ENCODE assay signal across 16 mouse cellular contexts in the genomic region with DNA sequence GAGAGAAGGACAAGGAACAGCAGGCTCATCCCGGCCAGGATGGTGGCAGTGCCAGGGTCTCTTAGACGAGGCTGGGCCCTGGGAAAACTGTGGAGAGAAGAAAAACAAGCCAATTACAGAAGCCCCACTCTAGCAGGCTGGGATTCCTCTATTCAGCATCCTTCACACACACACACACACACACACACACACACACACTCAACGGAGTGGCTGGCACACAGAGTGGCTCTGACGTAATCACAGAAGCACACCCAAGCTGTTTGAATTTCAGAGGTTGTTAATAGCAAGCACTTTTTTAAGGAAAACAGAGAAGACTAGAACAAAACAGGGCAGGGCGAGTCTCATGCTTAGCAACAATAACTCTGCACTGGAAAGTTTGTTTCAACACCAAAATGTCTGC. TPM values are rescaled to one million over a fixed set of nuclear protein-coding genes. Genes with fewer than 3 reads are reported as not detected.
DNase-seq lines count a peak whose midpoint lies in the region; ATAC-seq and TF ChIP-seq lines count a peak whose summit lies in the region.
"Had no signal": no experiment of that assay in that cellular context is flagged by ENCODE, and none has a peak within 500 bp of the region (broad histone marks: within the 10 kb centered on the region; RNA-seq: fewer than 3 reads in every experiment).

No protein-coding gene starts in this region.

- no peaks in the 10 kb centered on the region for H3K27me3 ChIP-seq in midbrain, embryonic 13.5 days
- H3K27me3 ChIP-seq in midbrain, embryonic 16.5 days (ENCODE audit: control insufficient read depth, insufficient read depth, low read depth, low read length), result no peaks in the 10 kb centered on the region
- H3K27me3 ChIP-seq: embryonic facial prominence, embryonic 15.5 days; limb, embryonic 13.5 days; neural tube, embryonic 12.5 days had no signal

- no peak overlapping the region for H3K4me3 ChIP-seq in layer of hippocampus, adult 2 months
- no peak overlapping the region for H3K4me3 ChIP-seq in midbrain, embryonic 13.5 days (replicated peaks)
- no peak overlapping the region for H3K4me3 ChIP-seq in midbrain, embryonic 16.5 days (ENCODE audit: low read depth, low read length)
- H3K4me3 ChIP-seq: embryonic facial prominence, embryonic 15.5 days; hindbrain, embryonic 10.5 days; limb, embryonic 13.5 days; neural tube, embryonic 12.5 days had no signal

- no peak overlapping the region for H3K4me2 ChIP-seq in midbrain, embryonic 13.5 days (replicated peaks)
- no peak overlapping the region for H3K4me2 ChIP-seq in midbrain, embryonic 16.5 days (ENCODE audit: low read length)
- H3K4me2 ChIP-seq: embryonic facial prominence, embryonic 15.5 days; limb, embryonic 13.5 days; neural tube, embryonic 12.5 days had no signal

- H3K27ac ChIP-seq in layer of hippocampus, adult 2 months, result no peak overlapping the region
- no peak overlapping the region for H3K27ac ChIP-seq in midbrain, embryonic 13.5 days
- H3K27ac ChIP-seq in midbrain, embryonic 16.5 days (ENCODE audit: low read length), result no peak overlapping the region
- H3K27ac ChIP-seq: embryonic facial prominence, embryonic 15.5 days; hindbrain, embryonic 10.5 days; limb, embryonic 13.5 days; liver, embryonic 14.5 days; neural tube, embryonic 12.5 days had no signal

- TF ChIP-seq CTCF in layer of hippocampus, adult 2 months (conservative IDR thresholded peaks at IDR 0.05), result no peak

- no peaks in the 10 kb centered on the region for H3K9me3 ChIP-seq in midbrain, embryonic 13.5 days
- H3K9me3 ChIP-seq in midbrain, embryonic 16.5 days (replicated peaks; ENCODE audit: control insufficient read depth, low read length, poor library complexity, severe bottlenecking), result no peaks in the 10 kb centered on the region
- H3K9me3 ChIP-seq: embryonic facial prominence, embryonic 15.5 days; hindbrain, embryonic 10.5 days; limb, embryonic 13.5 days; neural tube, embryonic 12.5 days had no signal

- 80% methylated on average over 5 of the region's 5 CpGs for WGBS in midbrain, embryonic 13.5 days
- 77% methylated on average over 5 of the region's 5 CpGs for WGBS in midbrain, embryonic 16.5 days

- H3K9ac ChIP-seq in midbrain, embryonic 13.5 days (replicated peaks), result no peak overlapping the region
- no peak overlapping the region for H3K9ac ChIP-seq in midbrain, embryonic 16.5 days (ENCODE audit: low read depth, low read length)
- H3K9ac ChIP-seq: embryonic facial prominence, embryonic 15.5 days; limb, embryonic 13.5 days; liver, embryonic 14.5 days; neural tube, embryonic 12.5 days had no signal

- H3K4me1 ChIP-seq in midbrain, embryonic 13.5 days (replicated peaks), result 0 out of 2 replicates have a peak, but pooled peaks cover 4% of the 10 kb centered on the region
- no peaks in the 10 kb centered on the region for H3K4me1 ChIP-seq in midbrain, embryonic 16.5 days (ENCODE audit: control insufficient read depth, insufficient read depth, low read length)
- H3K4me1 ChIP-seq: limb, embryonic 13.5 days; neural tube, embryonic 12.5 days had no signal

- DNase-seq in right cerebral cortex, adult 2 months (ENCODE audit: low spot score in 2 of 2), result peak; percentile 38 to 53
- DNase-seq in right cerebral cortex, adult 18-20 months, result no peak
- peak; percentile 59 to 69 for DNase-seq in layer of hippocampus, adult 2 months (ENCODE audit: low spot score in 2 of 2)
- peak; percentile 72 to 80 for DNase-seq in right cerebral cortex, postnatal 10 days (ENCODE audit: low spot score in 2 of 2)
- no peak for DNase-seq in kidney, adult 9 months
- DNase-seq: cerebellum, postnatal 10 days; embryo, embryonic 11 days; thymus, adult 2 months had no signal

- no peaks in the 10 kb centered on the region for H3K36me3 ChIP-seq in midbrain, embryonic 13.5 days
- H3K36me3 ChIP-seq in midbrain, embryonic 16.5 days (ENCODE audit: control insufficient read depth, insufficient read depth, low read length), result no peaks in the 10 kb centered on the region
- H3K36me3 ChIP-seq: embryonic facial prominence, embryonic 15.5 days; hindbrain, embryonic 10.5 days; limb, embryonic 13.5 days; neural tube, embryonic 12.5 days had no signal

- ATAC-seq in midbrain, embryonic 13.5 days, result no peak
- no peak for ATAC-seq in midbrain, embryonic 16.5 days

RNA-seq across cellular contexts. Expression of a gene that starts 7.4 kb away (rescaled TPM):
- 1 to 10 TPM; 2.5 to 3.4 TPM for total RNA-seq in layer of hippocampus, adult 2 months (2021)
- 0.84 and 1.7 TPM in 2 replicates for polyA plus RNA-seq in midbrain, embryonic 13.5 days (2015; fragmentation: Nextera tagmentation; extraction: Ambion mirVana)
- polyA plus RNA-seq in midbrain, embryonic 16.5 days (2015; fragmentation: Nextera tagmentation; extraction: Ambion mirVana), result 1.3 and 2.3 TPM in 2 replicates
- total RNA-seq: megakaryocyte, adult 5-6 weeks had no signal

RNA-seq across cellular contexts. Expression of a gene that starts 25.4 kb away (rescaled TPM):
- 100 to 1,000 TPM; 170 TPM for total RNA-seq in layer of hippocampus, adult 2 months (2021)
- polyA plus RNA-seq in midbrain, embryonic 13.5 days (2015; fragmentation: Nextera tagmentation; extraction: Ambion mirVana), result 46.4 and 50.7 TPM in 2 replicates
- polyA plus RNA-seq in midbrain, embryonic 16.5 days (2015; fragmentation: Nextera tagmentation; extraction: Ambion mirVana), result 132 and 236 TPM in 2 replicates

Comparison
In these comparisons a context has a peak if more than half of its experiments do, and no peak if none do; other contexts are left out.
1. DNase-seq: peak in right cerebral cortex, adult 2 months (2 of 2), layer of hippocampus, adult 2 months (2 of 2) and right cerebral cortex, postnatal 10 days (2 of 2); none in right cerebral cortex, adult 18-20 months (single experiment) and kidney, adult 9 months (single experiment).